Mouse (Mus musculus) bone marrow, adult 2 months (tissue): ENCODE measurements around the gene Bckdha.

Source experiments
- CTCF ChIP-seq: fragments of 200-500 bp; IDR thresholded peaks from 2 replicates; pipeline ENCODE4 v1.5.1; 2011; ENCODE audit warnings: low read length, control low read depth; ENCODE audit not compliant: control insufficient read depth, insufficient read depth
- POLR2A ChIP-seq: fragments of 200-500 bp; IDR thresholded peaks from 2 replicates; pipeline ENCODE4 v1.6.1; 2011; ENCODE audit warnings: low read depth, mild to moderate bottlenecking, control low read depth, low read length, borderline replicate concordance; ENCODE audit not compliant: control insufficient read depth

GRCm38 (mm10) chr7:25675405-25675804, 16.6 kb upstream of the Bckdha start:
- no peak for TF ChIP-seq CTCF
- TF ChIP-seq POLR2A: no peak
